ENCODE assay signal across 8 mouse cellular contexts in the genomic region with DNA sequence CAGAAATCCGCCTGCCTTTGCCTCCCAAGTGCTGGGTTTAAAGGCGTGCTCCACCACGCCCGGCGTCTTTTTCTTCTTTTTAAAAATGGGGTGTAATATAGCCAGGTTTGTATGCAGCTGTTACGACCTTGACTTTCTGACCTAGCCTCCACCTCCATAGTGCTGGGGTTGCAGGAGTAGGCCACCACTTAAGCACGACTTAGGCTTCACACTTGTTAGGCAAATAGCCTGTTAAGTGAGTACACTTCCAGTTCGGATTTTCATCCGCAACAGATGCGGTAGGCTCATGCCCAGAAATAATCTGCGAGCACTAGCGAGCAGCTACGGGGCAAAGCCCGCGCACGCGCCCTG. TPM values are rescaled to one million over a fixed set of nuclear protein-coding genes. Genes with fewer than 3 reads are reported as not detected.
DNase-seq lines count a peak whose midpoint lies in the region; ATAC-seq and TF ChIP-seq lines count a peak whose summit lies in the region.

No protein-coding gene starts in this region.

- H3K27me3 ChIP-seq in lung, postnatal 0 days (replicated peaks; ENCODE audit: insufficient read depth, low read length): no peaks in the 10 kb centered on the region
- no peaks in the 10 kb centered on the region for H3K27me3 ChIP-seq in limb, embryonic 10.5 days (ENCODE audit: low read depth, poor library complexity, severe bottlenecking)

- H3K9ac ChIP-seq in lung, postnatal 0 days (replicated peaks; ENCODE audit: low read depth): peak overlapping the region; percentile 76

- no peak for TF ChIP-seq EP300 in lung, postnatal 0 days (IDR thresholded peaks at IDR 0.05)

- peak overlapping the region; percentile 95 for H3K4me2 ChIP-seq in lung, postnatal 0 days (replicated peaks; ENCODE audit: low read depth, low read length)

- no peak for TF ChIP-seq CTCF in lung, postnatal 0 days (IDR thresholded peaks at IDR 0.05)
- no peak for TF ChIP-seq CTCF in embryonic fibroblast, embryonic 13.5 days (IDR thresholded peaks at IDR 0.05; ENCODE audit: borderline replicate concordance, insufficient read depth, low read length)
- no peak for TF ChIP-seq CTCF in olfactory bulb, adult 2 months (IDR thresholded peaks at IDR 0.05; ENCODE audit: insufficient read depth, low read depth, low read length)

- no peak for TF ChIP-seq POLR2A in embryonic fibroblast, embryonic 13.5 days (IDR thresholded peaks at IDR 0.05; ENCODE audit: low read depth, low read length)
- TF ChIP-seq POLR2A in olfactory bulb, adult 2 months (IDR thresholded peaks at IDR 0.05; ENCODE audit: insufficient read depth, low read depth, low read length): no peak

- H3K27ac ChIP-seq in lung, postnatal 0 days (ENCODE audit: low read length): peak overlapping the region; percentile 95
- H3K27ac ChIP-seq in embryonic fibroblast, embryonic 13.5 days (ENCODE audit: insufficient read depth, low read length): peak overlapping the region; percentile 41
- H3K27ac ChIP-seq in limb, embryonic 10.5 days: peak overlapping the region; percentile 97
- H3K27ac ChIP-seq in olfactory bulb, adult 2 months (ENCODE audit: insufficient read depth, low read depth, low read length): peak overlapping the region; percentile 57

- H3K4me1 ChIP-seq in lung, postnatal 0 days (ENCODE audit: insufficient read depth, low read depth, low read length): peaks cover 7% of the 10 kb centered on the region; the same call in 1 of the 2 replicates
- 0 out of 2 replicates have a peak, but pooled peaks cover 2% of the 10 kb centered on the region for H3K4me1 ChIP-seq in embryonic fibroblast, embryonic 13.5 days (ENCODE audit: control insufficient read depth, insufficient read depth, low read length)
- peaks cover 9% of the 10 kb centered on the region for H3K4me1 ChIP-seq in limb, embryonic 10.5 days
- no peaks in the 10 kb centered on the region for H3K4me1 ChIP-seq in olfactory bulb, adult 2 months (ENCODE audit: control insufficient read depth, insufficient read depth, low read length)

- no peaks in the 10 kb centered on the region for H3K9me3 ChIP-seq in lung, postnatal 0 days (ENCODE audit: low read length)
- no peaks in the 10 kb centered on the region for H3K9me3 ChIP-seq in limb, embryonic 10.5 days (replicated peaks)

- H3K36me3 ChIP-seq in lung, postnatal 0 days (ENCODE audit: insufficient read depth, low read length): peaks cover 16% of the 10 kb centered on the region; the same call in 1 of the 2 replicates
- H3K36me3 ChIP-seq in limb, embryonic 10.5 days: peaks cover 60% of the 10 kb centered on the region

- no peak for ATAC-seq in lung, postnatal 0 days

- peak overlapping the region; percentile 88 for H3K4me3 ChIP-seq in lung, postnatal 0 days (ENCODE audit: low read depth, low read length)
- peak overlapping the region; percentile 79 for H3K4me3 ChIP-seq in embryonic fibroblast, embryonic 13.5 days (ENCODE audit: insufficient read depth, low read length)
- H3K4me3 ChIP-seq in limb, embryonic 10.5 days: peak overlapping the region; percentile 98
- H3K4me3 ChIP-seq in olfactory bulb, adult 2 months (ENCODE audit: insufficient read depth, low read depth, low read length): peak overlapping the region; percentile 67

- 1% methylated on average over 17 of the region's 17 CpGs for WGBS in lung, postnatal 0 days
- 2% methylated on average over 17 of the region's 17 CpGs for WGBS in limb, embryonic 10.5 days
- under 1% methylated on average over 17 of the region's 17 CpGs for WGBS in olfactory bulb, adult 2 months

- DNase-seq in lung, postnatal 0 days (ENCODE audit: low spot score): no peak
- DNase-seq in lung, adult 18-20 months: no peak
- no peak for DNase-seq in limb, embryonic 10.5 days (ENCODE audit: low spot score)
- no peak for DNase-seq in cerebellum, adult 9-11 months
- DNase-seq in embryo, embryonic 10 days (ENCODE audit: low spot score): no peak
- DNase-seq in right cerebral cortex, postnatal 14 days: no peak

RNA-seq across cellular contexts. Expression of gene Mrpl40, which starts 0.6 kb away (rescaled TPM):
- 55.8 and 56.5 TPM in 2 replicates for polyA plus RNA-seq in lung, postnatal 0 days (2015; fragmentation: Nextera tagmentation; extraction: Ambion mirVana)
- 43.7 and 43.9 TPM in 2 replicates for polyA plus RNA-seq in embryonic fibroblast, embryonic 13.5 days (2011; ENCODE audit: insufficient read length, low read depth, missing spikeins)
- 129 and 146 TPM in 2 replicates for polyA plus RNA-seq in limb, embryonic 10.5 days (2016; fragmentation: Nextera tagmentation; extraction: Ambion mirVana)
- polyA plus RNA-seq in olfactory bulb, adult 2 months (2012; ENCODE audit: insufficient read depth, insufficient read length, low replicate concordance, missing spikeins): not detected in 2 replicates

RNA-seq across cellular contexts. Expression of gene Hira, which starts 0.8 kb away (rescaled TPM):
- polyA plus RNA-seq in lung, postnatal 0 days (2015; fragmentation: Nextera tagmentation; extraction: Ambion mirVana): 7.6 and 8.4 TPM in 2 replicates
- polyA plus RNA-seq in embryonic fibroblast, embryonic 13.5 days (2011; ENCODE audit: insufficient read length, low read depth, missing spikeins): 48.8 and 59.8 TPM in 2 replicates
- polyA plus RNA-seq in limb, embryonic 10.5 days (2016; fragmentation: Nextera tagmentation; extraction: Ambion mirVana): 23.3 and 25.6 TPM in 2 replicates
- polyA plus RNA-seq in olfactory bulb, adult 2 months (2012; ENCODE audit: insufficient read depth, insufficient read length, low replicate concordance, missing spikeins): not detected in 2 replicates

RNA-seq across cellular contexts. Expression of gene Gm28539, which starts 39.7 kb away (rescaled TPM):
- polyA plus RNA-seq in lung, postnatal 0 days (2015; fragmentation: Nextera tagmentation; extraction: Ambion mirVana): not detected in 2 replicates
- polyA plus RNA-seq in embryonic fibroblast, embryonic 13.5 days (2011; ENCODE audit: insufficient read length, low read depth, missing spikeins): 4.2 and 5.7 TPM in 2 replicates
- polyA plus RNA-seq in limb, embryonic 10.5 days (2016; fragmentation: Nextera tagmentation; extraction: Ambion mirVana): not detected in 2 replicates
- not detected in 2 replicates for polyA plus RNA-seq in olfactory bulb, adult 2 months (2012; ENCODE audit: insufficient read depth, insufficient read length, low replicate concordance, missing spikeins)

RNA-seq across cellular contexts. Expression of gene 2510002D24Rik, which starts 39.7 kb away (rescaled TPM):
- 23.7 and 28.9 TPM in 2 replicates for polyA plus RNA-seq in lung, postnatal 0 days (2015; fragmentation: Nextera tagmentation; extraction: Ambion mirVana)
- polyA plus RNA-seq in embryonic fibroblast, embryonic 13.5 days (2011; ENCODE audit: insufficient read length, low read depth, missing spikeins): 7.9 and 11.7 TPM in 2 replicates
- 35.9 and 39.8 TPM in 2 replicates for polyA plus RNA-seq in limb, embryonic 10.5 days (2016; fragmentation: Nextera tagmentation; extraction: Ambion mirVana)
- polyA plus RNA-seq in olfactory bulb, adult 2 months (2012; ENCODE audit: insufficient read depth, insufficient read length, low replicate concordance, missing spikeins): not detected in 2 replicates

Comparison
In these comparisons a context has a peak if more than half of its experiments do, and no peak if none do; other contexts are left out.
1. H3K27ac ChIP-seq: peak in every context shown above with its lines; median percentile 97 in limb, embryonic 10.5 days; 95 in lung, postnatal 0 days; 57 in olfactory bulb, adult 2 months; 41 in embryonic fibroblast, embryonic 13.5 days.
2. RNA of gene Mrpl40, which starts 0.6 kb away (polyA plus RNA-seq): 129 to 146 TPM in limb, embryonic 10.5 days, 55.8 to 56.5 TPM in lung, postnatal 0 days and 43.7 to 43.9 TPM in embryonic fibroblast, embryonic 13.5 days; not detected in olfactory bulb, adult 2 months; every median in the first group is over 10 times any median in the second.
3. Peak in every context shown above with its lines, with median percentiles within 50 percentile points of each other: H3K4me3 ChIP-seq.